Mouse (Mus musculus) embryonic facial prominence, embryonic 14.5 days (tissue): ENCODE measurements at regions not wholly inside any gene's neighbourhood (a gene's known extent, or its start where the extent isn't known, plus 50 kb on each side); places are given as distances from the start of the nearest gene placed in this dataset.

Source experiments
- ATAC-seq: fragments of 200-750 bp; cut with Nextera tagmentation; 2 replicates; pipeline ENCODE4 v1.8.0; 2017; ENCODE audit warnings: low read depth, moderate number of reproducible peaks, moderate TSS enrichment
- DNase-seq: peaks from one replicate; pipeline ENCODE4 v3.0.0-alpha.2; 2015; ENCODE audit warnings: low spot score
- H3K27ac ChIP-seq: fragments of 300-500 bp; sonication (generic); replicated peaks from 2 replicates; pipeline ENCODE4 v1.5.1; 2014; ENCODE audit warnings: low read depth, mild to moderate bottlenecking, low read length, moderate library complexity
- H3K27me3 ChIP-seq: fragments of 300-500 bp; sonication (generic); replicated peaks from 2 replicates; pipeline ENCODE4 v1.6.1; 2014; ENCODE audit warnings: low read length; ENCODE audit not compliant: control insufficient read depth, insufficient read depth
- H3K36me3 ChIP-seq: fragments of 300-500 bp; sonication (generic); 2 replicates; pipeline ENCODE4 v1.6.1; 2014; ENCODE audit warnings: low read length, mixed read lengths; ENCODE audit not compliant: control insufficient read depth, insufficient read depth
- H3K4me1 ChIP-seq: fragments of 300-500 bp; sonication (generic); 2 replicates; pipeline ENCODE4 v1.6.1; 2014; ENCODE audit warnings: antibody characterized with exemption, low read length; ENCODE audit not compliant: control insufficient read depth, insufficient read depth
- H3K4me2 ChIP-seq: fragments of 300-500 bp; sonication (generic); 2 replicates; pipeline ENCODE4 v1.6.1; 2014; ENCODE audit warnings: low read depth, mild to moderate bottlenecking, low read length, moderate library complexity, mixed read lengths
- H3K4me3 ChIP-seq: fragments of 300-500 bp; sonication (generic); 2 replicates; pipeline ENCODE4 v1.5.1; 2014; ENCODE audit warnings: low read depth, mild to moderate bottlenecking, low read length
- H3K9ac ChIP-seq: fragments of 300-500 bp; sonication (generic); 2 replicates; pipeline ENCODE4 v1.6.1; 2014; ENCODE audit warnings: low read depth, mild to moderate bottlenecking, low read length, moderate library complexity, mixed read lengths
- H3K9me3 ChIP-seq: fragments of 300-500 bp; sonication (generic); 2 replicates; pipeline ENCODE4 v1.6.1; 2016; ENCODE audit warnings: low read length; ENCODE audit not compliant: control insufficient read depth
- WGBS: fragments of 180-500 bp; shearing (Covaris S2); extraction: QIAGEN DNeasy Blood & Tissue Kit; methylation state at CpG from one replicate; pipeline ENCODE4 v1.1.7; 2014; 5-methylcytosine and 5-hydroxymethylcytosine counted together

GRCm38 (mm10) chr8:25388811-25389210 is 564.6 kb upstream of the Adam5 start:
- H3K9ac ChIP-seq, result no peak overlapping the region
- no peaks in the 10 kb centered on the region for H3K36me3 ChIP-seq
- no peak for DNase-seq
- H3K9me3 ChIP-seq, result no peaks in the 10 kb centered on the region
- no peak overlapping the region for H3K4me2 ChIP-seq
- no peak overlapping the region for H3K4me3 ChIP-seq
- peaks cover 14% of the 10 kb centered on the region for H3K4me1 ChIP-seq
- ATAC-seq, result no peak
- 78% methylated on average over 9 of the region's 9 CpGs for WGBS
- no peak overlapping the region for H3K27ac ChIP-seq
- no peaks in the 10 kb centered on the region for H3K27me3 ChIP-seq

- Histone ChIP-seq H3K4me3 (no peak overlapping the region), H3K36me3 (no peaks in the 10 kb centered on the region), H3K4me2 (no peak overlapping the region), H3K27ac (no peak overlapping the region), H3K27me3 (no peaks in the 10 kb centered on the region), H3K9ac (no peak overlapping the region), H3K4me1 (peaks cover 8% of the 10 kb centered on the region), H3K9me3 (no peaks in the 10 kb centered on the region)
- 80% methylated on average over 5 of the region's 5 CpGs for WGBS
- no peak for ATAC-seq
- no peak for DNase-seq
Measured at GRCm38 (mm10) chr8:25385186-25385585, 561.0 kb upstream of the Adam5 start.

GRCm38 (mm10) chr8:25384591-25384990 is 560.4 kb upstream of the Adam5 start:
- Histone ChIP-seq H3K9me3 (no peaks in the 10 kb centered on the region), H3K27me3 (no peaks in the 10 kb centered on the region), H3K9ac (no peak overlapping the region), H3K4me1 (peaks cover 5% of the 10 kb centered on the region), H3K4me2 (no peak overlapping the region), H3K4me3 (no peak overlapping the region), H3K36me3 (no peaks in the 10 kb centered on the region), H3K27ac (no peak overlapping the region)
- DNase-seq, result no peak
- WGBS, result 90% methylated on average over 2 of the region's 2 CpGs
- no peak for ATAC-seq

GRCm38 (mm10) chr8:25373276-25373675 is 549.1 kb upstream of the Adam5 start:
- no peaks in the 10 kb centered on the region for H3K9me3 ChIP-seq
- DNase-seq (peak; percentile 34), ATAC-seq (no peak)
- no peak overlapping the region for H3K4me3 ChIP-seq
- 61% methylated on average over 8 of the region's 8 CpGs for WGBS
- H3K27ac ChIP-seq, result no peak overlapping the region; the same call in 1 of the 2 replicates
- no peak overlapping the region for H3K4me2 ChIP-seq
- no peak overlapping the region for H3K9ac ChIP-seq
- peaks cover 7% of the 10 kb centered on the region for H3K4me1 ChIP-seq
- no peaks in the 10 kb centered on the region for H3K36me3 ChIP-seq
- no peaks in the 10 kb centered on the region for H3K27me3 ChIP-seq

GRCm38 (mm10) chr8:25370947-25371346 is 546.8 kb upstream of the Adam5 start:
- ATAC-seq, result no peak
- no peaks in the 10 kb centered on the region for H3K9me3 ChIP-seq
- H3K4me2 ChIP-seq, result no peak overlapping the region
- H3K4me3 ChIP-seq, result no peak overlapping the region
- no peaks in the 10 kb centered on the region for H3K27me3 ChIP-seq
- peaks cover 13% of the 10 kb centered on the region for H3K4me1 ChIP-seq
- H3K27ac ChIP-seq, result no peak overlapping the region
- H3K36me3 ChIP-seq, result no peaks in the 10 kb centered on the region
- DNase-seq, result no peak
- WGBS, result 57% methylated on average over 8 of the region's 11 CpGs
- H3K9ac ChIP-seq, result no peak overlapping the region

- H3K4me3 ChIP-seq, result no peak overlapping the region
- no peaks in the 10 kb centered on the region for H3K36me3 ChIP-seq
- 84% methylated on average over 2 of the region's 2 CpGs for WGBS
- no peak overlapping the region for H3K9ac ChIP-seq
- peak overlapping the region; percentile 94; the same call in 1 of the 2 replicates for H3K27ac ChIP-seq
- ATAC-seq, result no peak
- DNase-seq, result no peak
- H3K27me3 ChIP-seq, result no peaks in the 10 kb centered on the region
- H3K9me3 ChIP-seq, result no peaks in the 10 kb centered on the region
- peaks cover 13% of the 10 kb centered on the region for H3K4me1 ChIP-seq
- H3K4me2 ChIP-seq, result no peak overlapping the region
Measured at GRCm38 (mm10) chr8:25369331-25369730, 545.2 kb upstream of the Adam5 start.

- DNase-seq (peak; percentile 79), ATAC-seq (peak; percentile 78)
- no peaks in the 10 kb centered on the region for H3K36me3 ChIP-seq
- H3K4me3 ChIP-seq, result 0 out of 2 replicates have a peak overlapping the region, but pooled peaks have one; percentile 7
- H3K27ac ChIP-seq, result peak overlapping the region; percentile 94
- peaks cover 13% of the 10 kb centered on the region for H3K4me1 ChIP-seq
- peak overlapping the region; percentile 49 for H3K4me2 ChIP-seq
- no peaks in the 10 kb centered on the region for H3K9me3 ChIP-seq
- H3K27me3 ChIP-seq, result no peaks in the 10 kb centered on the region
- 9% methylated on average over 11 of the region's 11 CpGs for WGBS
- peak overlapping the region; percentile 47 for H3K9ac ChIP-seq
Measured at GRCm38 (mm10) chr8:25368561-25369091, 544.5 kb upstream of the Adam5 start.

GRCm38 (mm10) chr8:25367806-25368549 is 543.8 kb upstream of the Adam5 start:
- H3K27me3 ChIP-seq, result no peaks in the 10 kb centered on the region
- H3K27ac ChIP-seq, result peak overlapping the region; percentile 94
- H3K36me3 ChIP-seq, result no peaks in the 10 kb centered on the region
- H3K4me2 ChIP-seq, result peak overlapping the region; percentile 49
- no peaks in the 10 kb centered on the region for H3K9me3 ChIP-seq
- peak overlapping the region; percentile 35; the same call in 1 of the 2 replicates for H3K9ac ChIP-seq
- WGBS, result 30% methylated on average over 15 of the region's 15 CpGs
- ATAC-seq (peak; percentile 72), DNase-seq (peak; percentile 76)
- H3K4me3 ChIP-seq, result 0 out of 2 replicates have a peak overlapping the region, but pooled peaks have one; percentile 7
- peaks cover 13% of the 10 kb centered on the region for H3K4me1 ChIP-seq

GRCm38 (mm10) chr8:25366181-25366580 is 542.0 kb upstream of the Adam5 start:
- no peak for ATAC-seq
- no peak overlapping the region for H3K27ac ChIP-seq
- no peaks in the 10 kb centered on the region for H3K9me3 ChIP-seq
- H3K36me3 ChIP-seq, result no peaks in the 10 kb centered on the region
- H3K4me1 ChIP-seq, result peaks cover 13% of the 10 kb centered on the region
- no peak overlapping the region for H3K9ac ChIP-seq
- no peak overlapping the region for H3K4me2 ChIP-seq
- no peaks in the 10 kb centered on the region for H3K27me3 ChIP-seq
- 37% methylated on average over 3 of the region's 3 CpGs for WGBS
- peak; percentile 68 for DNase-seq
- H3K4me3 ChIP-seq, result no peak overlapping the region
